Mouse (Mus musculus): Measurements from ENCODE around the gene Prkd3. TPM values are rescaled to one million over a fixed set of nuclear protein-coding genes. Genes with fewer than 3 reads are reported as not detected.
A peak's percentile ranks its signal among the peaks of the same experiment; 100 is the strongest.

The Prkd3 gene
- polyA plus RNA-seq, 1 experiment from 2014 or later, result 20.8 TPM

DNA sequence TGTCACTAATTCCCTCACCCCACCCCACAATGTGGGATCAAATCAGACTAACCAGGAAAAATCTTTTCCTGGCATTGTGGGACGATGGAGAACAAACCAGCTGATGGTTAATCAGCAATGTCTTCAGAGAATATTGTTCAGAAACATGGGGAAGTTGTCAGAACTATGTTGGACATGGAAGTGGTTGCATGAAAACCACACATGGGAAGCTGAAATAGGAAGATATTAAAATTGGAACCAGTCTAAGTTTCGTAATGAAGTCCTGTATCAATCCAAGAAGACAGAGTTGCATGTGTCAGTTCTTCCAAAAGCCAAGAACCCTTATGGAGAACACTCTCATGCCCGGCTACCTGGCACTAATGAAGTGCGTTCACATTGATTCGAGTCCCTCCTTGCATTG lies 11.0 kb upstream of the Prkd3 start:
- no peaks in the 10 kb centered on the region for H3K4me1 ChIP-seq (replicated peaks)
- ATAC-seq, result no peak
- no peaks in the 10 kb centered on the region for H3K27me3 ChIP-seq
- WGBS, result 88% methylated on average over 5 of the region's 5 CpGs
- H3K27ac ChIP-seq, result no peak overlapping the region
- H3K9ac ChIP-seq (replicated peaks), result no peak overlapping the region
- H3K4me3 ChIP-seq (replicated peaks), result no peak overlapping the region
- no peaks in the 10 kb centered on the region for H3K36me3 ChIP-seq
- H3K9me3 ChIP-seq, result no peaks in the 10 kb centered on the region
- no peak overlapping the region for H3K4me2 ChIP-seq (replicated peaks)

DNA sequence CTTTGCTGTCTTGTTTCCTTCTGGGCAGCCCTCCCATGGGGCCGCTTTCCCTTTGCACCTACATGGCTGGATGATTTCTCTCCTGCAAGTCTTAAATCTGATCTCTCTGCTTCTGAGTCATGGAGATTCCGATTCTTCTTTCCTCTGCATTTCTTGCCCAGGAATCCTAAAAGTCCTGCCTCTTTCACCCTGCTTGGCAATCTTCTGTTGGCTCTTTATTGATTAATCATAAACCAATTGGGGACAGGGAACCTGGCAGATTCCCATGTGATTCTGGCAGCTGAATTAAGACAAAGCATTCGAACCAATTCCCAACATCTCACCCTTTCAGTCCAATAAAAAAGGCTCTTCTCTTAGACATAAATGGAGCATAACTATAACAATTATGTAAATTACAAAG lies 8.6 kb upstream of the Prkd3 start:
- H3K27me3 ChIP-seq, result no peaks in the 10 kb centered on the region
- no peaks in the 10 kb centered on the region for H3K9me3 ChIP-seq
- 85% methylated on average over 3 of the region's 3 CpGs for WGBS
- ATAC-seq, result no peak
- H3K4me2 ChIP-seq (replicated peaks), result no peak overlapping the region
- H3K27ac ChIP-seq, result no peak overlapping the region
- H3K36me3 ChIP-seq, result no peaks in the 10 kb centered on the region
- H3K4me1 ChIP-seq (replicated peaks), result no peaks in the 10 kb centered on the region
- H3K4me3 ChIP-seq (replicated peaks), result no peak overlapping the region
- no peak overlapping the region for H3K9ac ChIP-seq (replicated peaks)

DNA sequence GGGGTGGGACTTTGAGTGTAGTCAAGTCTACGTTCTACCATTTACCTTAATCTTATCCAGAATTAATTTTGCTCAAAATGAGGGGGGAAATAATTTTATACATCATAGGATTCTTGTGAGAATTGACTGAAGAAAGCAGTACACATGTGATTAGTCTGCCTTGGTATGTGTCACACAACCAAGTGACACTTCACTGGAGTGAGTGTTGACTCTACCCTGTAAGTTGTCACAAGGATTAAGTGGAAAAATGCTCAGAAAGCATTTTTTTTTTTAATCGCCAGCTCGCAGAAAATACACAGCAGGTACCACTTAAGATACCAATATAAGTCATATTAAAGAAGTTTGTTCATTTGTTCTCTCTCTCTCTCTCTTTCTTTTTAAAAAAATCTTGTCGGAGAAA lies 3.9 kb upstream of the Prkd3 start:
- Histone ChIP-seq H3K27me3 (peaks cover 13% of the 10 kb centered on the region), H3K4me1 (replicated peaks) (peaks cover 6% of the 10 kb centered on the region), H3K36me3 (no peaks in the 10 kb centered on the region), H3K4me3 (replicated peaks) (no peak overlapping the region), H3K9me3 (no peaks in the 10 kb centered on the region), H3K27ac (no peak overlapping the region), H3K9ac (replicated peaks) (no peak overlapping the region), H3K4me2 (replicated peaks) (no peak overlapping the region)
- no peak for ATAC-seq
- WGBS, result 75% methylated on average over 4 of the region's 4 CpGs

DNA sequence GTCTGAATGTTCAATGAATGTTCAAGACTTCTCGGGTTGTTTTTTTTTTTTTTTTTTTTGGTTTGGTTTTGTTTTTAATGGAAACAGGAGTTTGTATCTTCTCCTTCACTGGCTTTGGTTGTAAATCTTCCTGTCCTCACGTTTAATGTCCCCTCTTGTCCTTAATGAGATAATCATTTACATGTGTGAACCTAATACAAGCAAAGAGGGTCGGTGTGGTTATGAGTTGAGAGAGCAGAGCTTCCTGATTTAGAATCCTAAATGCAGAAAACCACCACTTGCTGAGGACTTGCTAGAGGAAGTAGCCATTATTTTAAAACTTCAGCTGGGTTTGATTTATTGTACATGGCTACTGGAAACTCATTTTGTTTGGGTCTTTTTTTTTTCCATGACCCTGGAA lies 2.1 kb upstream of the Prkd3 start:
- Histone ChIP-seq H3K4me1 (replicated peaks) (peaks cover 23% of the 10 kb centered on the region), H3K4me3 (replicated peaks) (no peak overlapping the region), H3K4me2 (replicated peaks) (no peak overlapping the region), H3K9ac (replicated peaks) (no peak overlapping the region), H3K27me3 (peaks cover 13% of the 10 kb centered on the region), H3K27ac (no peak overlapping the region), H3K36me3 (no peaks in the 10 kb centered on the region), H3K9me3 (no peaks in the 10 kb centered on the region)
- ATAC-seq, result no peak
- 62% methylated on average over 3 of the region's 3 CpGs for WGBS

DNA sequence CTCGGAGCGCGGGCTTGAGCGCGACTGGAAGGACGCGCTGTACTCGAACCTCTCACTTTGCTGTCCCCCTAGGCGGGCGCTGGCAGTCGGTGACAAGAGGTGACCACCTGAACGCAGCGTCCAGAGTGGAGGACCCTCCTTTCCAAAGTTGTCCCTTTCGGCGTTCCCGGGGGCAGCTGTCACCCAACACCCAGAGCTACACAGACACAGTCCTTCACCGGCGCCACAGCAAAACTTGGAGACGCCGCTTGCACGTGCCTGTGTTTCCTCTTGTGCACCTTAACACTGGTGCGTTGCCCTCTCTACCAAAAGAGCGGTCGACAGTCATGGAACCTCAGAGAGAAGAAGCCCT lies 344 bp upstream of the Prkd3 start:
- Histone ChIP-seq H3K27me3 (peaks cover 13% of the 10 kb centered on the region), H3K4me3 (replicated peaks) (peak overlapping the region; percentile 80), H3K36me3 (no peaks in the 10 kb centered on the region), H3K9me3 (no peaks in the 10 kb centered on the region), H3K9ac (replicated peaks) (peak overlapping the region; percentile 76), H3K4me2 (replicated peaks) (peak overlapping the region; percentile 80), H3K4me1 (replicated peaks) (peaks cover 27% of the 10 kb centered on the region), H3K27ac (peak overlapping the region; percentile 77; the same call in 1 of the 2 replicates)
- ATAC-seq, result no peak
- 1% methylated on average over 24 of the region's 24 CpGs for WGBS

DNA sequence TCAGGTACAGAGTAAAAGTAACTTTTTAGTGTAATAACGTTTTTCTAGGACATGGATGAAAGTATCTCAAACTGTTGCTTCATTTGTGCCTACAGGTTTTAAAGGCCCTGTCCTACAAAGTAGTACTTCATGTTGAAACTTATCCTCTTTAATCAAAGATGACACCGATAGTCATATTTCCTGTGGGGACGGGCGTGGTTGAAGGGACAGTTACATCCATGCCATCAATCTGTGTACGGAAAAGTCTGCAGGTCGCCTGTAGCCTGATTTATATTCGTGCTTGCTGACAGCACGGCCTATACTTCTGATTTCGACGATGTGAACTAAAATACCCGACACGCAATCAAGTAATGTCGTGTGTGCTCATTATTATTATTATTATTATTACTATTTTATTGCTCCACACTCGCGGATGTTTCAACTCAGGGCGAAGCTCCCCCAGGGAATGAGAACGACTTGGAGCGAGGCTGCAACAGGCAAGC lies 849 bp downstream of the Prkd3 start:
- Histone ChIP-seq H3K36me3 (no peaks in the 10 kb centered on the region), H3K4me1 (replicated peaks) (peaks cover 27% of the 10 kb centered on the region), H3K4me3 (replicated peaks) (peak overlapping the region; percentile 80), H3K9me3 (no peaks in the 10 kb centered on the region), H3K4me2 (replicated peaks) (peak overlapping the region; percentile 80), H3K27ac (peak overlapping the region; percentile 77), H3K9ac (replicated peaks) (peak overlapping the region; percentile 76), H3K27me3 (peaks cover 13% of the 10 kb centered on the region)
- ATAC-seq, result no peak
- under 1% methylated on average over 18 of the region's 18 CpGs for WGBS

DNA sequence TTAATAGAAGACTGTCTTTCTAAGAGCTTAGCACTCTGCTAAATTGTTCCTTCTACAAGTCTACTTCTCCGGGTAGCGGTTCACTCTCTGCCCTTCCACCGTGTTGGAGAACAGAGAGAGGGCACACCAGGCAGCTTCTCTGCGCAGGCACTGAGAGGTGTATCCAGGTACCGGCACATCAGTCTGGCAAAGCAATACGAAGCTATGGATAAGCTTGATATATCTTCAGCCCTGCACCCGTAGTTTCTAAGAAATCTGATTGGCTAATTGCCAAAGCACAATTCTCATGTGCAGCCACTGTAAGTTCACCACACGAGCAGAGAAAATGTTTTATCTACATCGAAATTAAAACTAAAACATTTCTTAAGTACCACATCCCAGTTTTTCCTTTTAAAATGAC lies 2.2 kb downstream of the Prkd3 start:
- H3K4me1 ChIP-seq (replicated peaks), result peaks cover 27% of the 10 kb centered on the region
- H3K36me3 ChIP-seq, result no peaks in the 10 kb centered on the region
- H3K9me3 ChIP-seq, result no peaks in the 10 kb centered on the region
- no peak overlapping the region for H3K27ac ChIP-seq
- WGBS, result 64% methylated on average over 9 of the region's 9 CpGs
- peak overlapping the region; percentile 80 for H3K4me2 ChIP-seq (replicated peaks)
- H3K4me3 ChIP-seq (replicated peaks), result 0 out of 2 replicates have a peak overlapping the region, but pooled peaks have one; percentile 2
- H3K27me3 ChIP-seq, result peaks cover 13% of the 10 kb centered on the region
- no peak for ATAC-seq
- H3K9ac ChIP-seq (replicated peaks), result no peak overlapping the region; the same call in 1 of the 2 replicates

DNA sequence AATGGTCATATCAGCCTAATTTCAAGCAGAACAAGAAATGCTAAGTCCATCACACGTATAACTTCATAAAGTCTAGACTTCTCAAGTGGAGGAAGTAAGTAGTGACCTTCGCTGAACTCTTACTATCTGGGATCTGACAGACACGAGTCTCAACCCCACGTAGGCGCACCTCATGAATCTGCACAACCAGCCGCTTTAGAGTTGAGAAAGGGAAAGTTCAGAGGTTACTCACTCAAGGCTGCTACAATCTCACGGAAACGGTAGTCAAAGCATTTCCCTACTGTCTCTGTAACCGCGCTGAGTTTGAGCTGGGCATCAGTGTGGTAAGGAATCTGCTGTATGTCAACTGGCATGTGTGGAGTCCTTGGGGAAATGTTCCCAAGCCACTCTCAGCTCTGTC lies 4.8 kb downstream of the Prkd3 start:
- no peaks in the 10 kb centered on the region for H3K9me3 ChIP-seq

DNA sequence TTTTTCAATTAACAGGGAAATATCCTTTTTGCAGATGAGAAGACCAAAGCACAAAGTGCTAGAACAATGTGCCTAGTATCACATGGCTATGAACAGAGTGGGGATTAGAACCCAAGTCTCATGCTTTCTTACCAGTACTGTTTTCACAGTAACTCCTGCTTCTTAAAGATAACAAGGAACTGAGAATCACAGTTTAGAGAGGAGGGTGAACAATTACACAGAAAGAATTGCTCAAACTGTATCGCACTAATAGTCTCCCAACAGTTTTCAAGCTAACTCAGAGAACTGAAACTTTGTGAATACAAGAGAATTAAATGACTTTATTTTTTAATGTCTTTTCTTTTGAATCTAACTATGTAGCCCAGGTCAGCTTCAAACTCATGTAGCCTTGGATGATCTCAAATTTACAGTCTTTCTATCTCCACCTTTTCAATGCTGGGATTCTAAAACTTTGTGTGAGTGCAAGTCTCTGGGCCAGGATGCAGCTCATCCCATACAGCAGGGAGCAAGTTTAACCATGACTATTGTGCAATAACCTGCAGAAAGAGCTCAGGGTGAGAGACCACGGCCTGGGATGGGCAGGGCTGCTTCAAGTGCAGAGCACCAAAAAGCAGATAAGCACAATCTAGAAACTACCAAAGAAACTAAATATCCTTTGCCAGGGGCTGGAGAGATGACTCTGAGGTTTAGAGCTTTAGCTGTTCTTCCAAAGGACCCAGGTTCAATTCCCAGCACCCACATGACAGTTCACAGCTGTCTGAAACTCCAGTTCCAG lies 5.5 kb downstream of the Prkd3 start:
- 92% methylated on average over 2 of the region's 2 CpGs for WGBS
- H3K36me3 ChIP-seq, result peaks cover 14% of the 10 kb centered on the region

More for the DNA sequence above, 4.8 kb downstream of the Prkd3 start:
- Histone ChIP-seq H3K4me2 (replicated peaks) (no peak overlapping the region), H3K36me3 (peaks cover 14% of the 10 kb centered on the region), H3K9ac (replicated peaks) (no peak overlapping the region), H3K27ac (no peak overlapping the region), H3K4me1 (replicated peaks) (peaks cover 27% of the 10 kb centered on the region), H3K4me3 (replicated peaks) (no peak overlapping the region), H3K27me3 (no peaks in the 10 kb centered on the region)
- ATAC-seq, result no peak
- WGBS, result 87% methylated on average over 10 of the region's 10 CpGs

DNA sequence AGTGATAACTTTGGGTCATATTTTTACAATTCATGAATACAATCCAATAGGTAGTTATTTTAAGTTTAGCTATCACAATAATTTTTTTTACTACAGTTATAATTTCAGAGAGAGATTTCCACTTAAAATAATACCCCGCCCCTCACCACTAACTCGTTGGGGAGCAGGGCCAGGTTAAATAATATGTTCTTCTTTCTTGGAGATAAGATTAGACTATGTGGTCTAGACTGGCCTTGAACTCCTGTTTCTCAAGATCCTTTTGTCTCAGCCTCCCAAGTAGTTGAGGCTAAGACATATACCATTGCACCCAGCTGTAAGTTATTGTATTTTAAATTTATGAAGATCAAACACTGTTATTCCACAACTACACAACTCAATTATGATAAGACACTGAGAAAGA lies 7.0 kb downstream of the Prkd3 start:
- Histone ChIP-seq H3K4me1 (replicated peaks) (peaks cover 13% of the 10 kb centered on the region), H3K4me3 (replicated peaks) (no peak overlapping the region), H3K9me3 (no peaks in the 10 kb centered on the region), H3K27me3 (no peaks in the 10 kb centered on the region), H3K27ac (no peak overlapping the region), H3K9ac (replicated peaks) (no peak overlapping the region), H3K36me3 (peaks cover 14% of the 10 kb centered on the region), H3K4me2 (replicated peaks) (no peak overlapping the region)
- WGBS, result 94% methylated on average over 2 of the region's 2 CpGs
- ATAC-seq, result no peak

More for the DNA sequence above, 5.5 kb downstream of the Prkd3 start:
- no peak overlapping the region for H3K4me2 ChIP-seq (replicated peaks)
- no peaks in the 10 kb centered on the region for H3K9me3 ChIP-seq
- no peak overlapping the region for H3K9ac ChIP-seq (replicated peaks)
- no peaks in the 10 kb centered on the region for H3K27me3 ChIP-seq
- H3K27ac ChIP-seq, result no peak overlapping the region
- no peak overlapping the region for H3K4me3 ChIP-seq (replicated peaks)
- H3K4me1 ChIP-seq (replicated peaks), result peaks cover 27% of the 10 kb centered on the region
- no peak for ATAC-seq

DNA sequence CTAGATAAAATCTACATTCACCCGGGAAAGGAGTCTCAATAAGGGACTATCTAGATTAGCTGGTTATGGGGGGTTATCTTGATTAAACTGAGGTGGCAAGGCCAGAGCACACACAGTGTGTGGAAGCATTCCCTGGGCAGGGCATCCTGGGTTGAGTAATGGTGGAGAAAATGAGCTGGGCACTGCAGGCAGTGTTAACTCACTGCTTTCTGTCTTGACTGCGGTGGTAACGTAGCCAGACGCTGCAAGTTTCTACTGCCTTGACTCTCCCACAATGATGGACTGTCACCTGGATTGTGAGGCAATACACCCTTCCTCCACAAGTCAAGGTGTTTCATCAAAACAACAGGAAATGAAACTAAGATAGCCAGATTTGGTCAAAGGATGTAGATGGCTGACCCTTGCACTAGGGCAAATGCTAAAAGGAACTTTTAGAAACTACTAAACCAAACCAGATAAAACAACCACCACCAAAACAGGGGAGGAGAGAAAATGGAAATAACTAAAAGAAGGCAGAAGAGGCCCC lies 20.8 kb downstream of the Prkd3 start:
- no peak overlapping the region for H3K4me2 ChIP-seq (replicated peaks)

DNA sequence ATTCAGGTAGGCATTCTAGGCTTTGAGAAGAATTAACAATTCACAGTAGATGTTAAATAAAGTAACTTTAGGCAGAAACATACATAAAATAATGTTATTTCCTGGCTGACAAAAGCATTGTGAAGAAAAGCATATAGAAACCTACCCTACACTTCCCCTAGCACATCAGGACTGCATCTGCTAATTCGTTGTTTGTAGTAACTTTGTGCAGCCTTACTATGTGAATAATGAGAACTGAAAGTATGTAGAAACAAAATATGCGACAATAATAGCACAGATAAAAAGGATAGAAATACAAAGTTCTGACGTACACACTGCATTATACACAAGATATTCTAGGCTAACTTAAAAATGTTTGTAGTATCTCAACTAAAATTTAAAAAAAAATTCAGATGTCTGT lies 21.4 kb downstream of the Prkd3 start:
- no peak overlapping the region for H3K4me2 ChIP-seq (replicated peaks)
- H3K36me3 ChIP-seq, result no peaks in the 10 kb centered on the region
- peaks cover 5% of the 10 kb centered on the region; the same call in 1 of the 2 replicates for H3K4me1 ChIP-seq (replicated peaks)
- no peaks in the 10 kb centered on the region for H3K9me3 ChIP-seq
- no peak overlapping the region for H3K27ac ChIP-seq
- H3K27me3 ChIP-seq, result no peaks in the 10 kb centered on the region
- H3K9ac ChIP-seq (replicated peaks), result no peak overlapping the region
- no peak overlapping the region for H3K4me3 ChIP-seq (replicated peaks)
- ATAC-seq, result no peak
- 93% methylated on average over 3 of the region's 3 CpGs for WGBS

More for the DNA sequence above, 20.8 kb downstream of the Prkd3 start:
- ATAC-seq, result no peak
- Histone ChIP-seq H3K36me3 (no peaks in the 10 kb centered on the region), H3K27me3 (no peaks in the 10 kb centered on the region), H3K4me3 (replicated peaks) (no peak overlapping the region), H3K27ac (no peak overlapping the region), H3K9me3 (no peaks in the 10 kb centered on the region), H3K9ac (replicated peaks) (no peak overlapping the region), H3K4me1 (replicated peaks) (peaks cover 5% of the 10 kb centered on the region; the same call in 1 of the 2 replicates)
- 98% methylated on average over 4 of the region's 4 CpGs for WGBS
